Mouse (Mus musculus) NIH3T3 (cell line): Measurements from ENCODE around the gene Gm44503.

Experiments used
- DNase-seq: peaks from one replicate; pipeline ENCODE4 v3.0.0-alpha.2; 2012; ENCODE audit warnings: low read depth

Gene Gm44503

GRCm38 (mm10) chr9:72974734-72975133 is 16.1 kb downstream of the Gm44503 start:
- DNase-seq, result no peak

GRCm38 (mm10) chr9:72975242-72975641 is 16.6 kb downstream of the Gm44503 start:
- DNase-seq, result no peak

- DNase-seq, result no peak
These were observed 24.4 kb downstream of the Gm44503 start for GRCm38 (mm10) chr9:72983066-72983465.

- peak; percentile 96 for DNase-seq
These were observed 26.9 kb downstream of the Gm44503 start, which contains the start of the genes Ccpg1os and Ccpg1 for GRCm38 (mm10) chr9:72985250-72986220. Gene Ccpg1os, minus strand, starts transcription at chr9:72985382. Gene Ccpg1, plus strand, starts transcription at chr9:72985429.

GRCm38 (mm10) chr9:72987703-72988102 is 29.1 kb downstream of the Gm44503 start:
- DNase-seq, result no peak

- no peak for DNase-seq
These were observed 30.1 kb downstream of the Gm44503 start for GRCm38 (mm10) chr9:72988706-72989105.

- no peak for DNase-seq
These were observed 32.8 kb downstream of the Gm44503 start for GRCm38 (mm10) chr9:72991420-72991819.

GRCm38 (mm10) chr9:72992576-72992975 is 33.9 kb downstream of the Gm44503 start:
- DNase-seq, result no peak

- DNase-seq, result no peak
These were observed 37.5 kb downstream of the Gm44503 start for GRCm38 (mm10) chr9:72996167-72996566.

GRCm38 (mm10) chr9:72996806-72997205 is 38.2 kb downstream of the Gm44503 start:
- no peak for DNase-seq

GRCm38 (mm10) chr9:73000487-73000886 is 41.8 kb downstream of the Gm44503 start:
- DNase-seq, result no peak

GRCm38 (mm10) chr9:73001314-73002011 is 42.8 kb downstream of the Gm44503 start:
- no peak for DNase-seq

GRCm38 (mm10) chr9:73002177-73002576 is 43.5 kb downstream of the Gm44503 start:
- DNase-seq, result no peak

- no peak for DNase-seq
These were observed 45.4 kb downstream of the Gm44503 start for GRCm38 (mm10) chr9:73004076-73004475.

- DNase-seq, result no peak
These were observed 46.5 kb downstream of the Gm44503 start for GRCm38 (mm10) chr9:73005106-73005505.

- DNase-seq, result no peak
These were observed 47.5 kb downstream of the Gm44503 start for GRCm38 (mm10) chr9:73006175-73006574.

GRCm38 (mm10) chr9:73008384-73008783 is 49.7 kb downstream of the Gm44503 start:
- DNase-seq, result no peak

- DNase-seq, result peak; percentile 2
These were observed 54.0 kb downstream of the Gm44503 start for GRCm38 (mm10) chr9:73012629-73013028.

- DNase-seq, result no peak
These were observed 56.1 kb downstream of the Gm44503 start for GRCm38 (mm10) chr9:73014724-73015123.

- no peak for DNase-seq
These were observed 61.2 kb downstream of the Gm44503 start for GRCm38 (mm10) chr9:73019841-73020240.

- no peak for DNase-seq
These were observed 62.0 kb downstream of the Gm44503 start for GRCm38 (mm10) chr9:73020566-73021097.

GRCm38 (mm10) chr9:73025818-73026636 is 67.4 kb downstream of the Gm44503 start:
- DNase-seq, result no peak
